Mouse (Mus musculus) brain, embryonic 14.5 days (tissue): Measurements from ENCODE around the gene Pofut2. TPM values are rescaled to one million over a fixed set of nuclear protein-coding genes. Genes with fewer than 3 reads are reported as not detected.

Source experiments
- DNase-seq: peaks from one replicate; pipeline ENCODE4 v3.0.0-alpha.2; 2011; ENCODE audit warnings: low read depth
- CTCF ChIP-seq: fragments of 200-500 bp; IDR thresholded peaks from 2 replicates; pipeline ENCODE4 v1.5.1; 2012; ENCODE audit warnings: inconsistent platforms, mild to moderate bottlenecking, moderate library complexity, borderline replicate concordance; ENCODE audit not compliant: insufficient read depth, insufficient read length; ENCODE audit errors: extremely low read depth
- POLR2A ChIP-seq: fragments of 200-500 bp; IDR thresholded peaks from 2 replicates; pipeline ENCODE4 v1.6.1; 2012; ENCODE audit warnings: mild to moderate bottlenecking, inconsistent platforms, borderline replicate concordance; ENCODE audit not compliant: poor library complexity, insufficient read depth, insufficient read length, severe bottlenecking; ENCODE audit errors: extremely low read depth
- polyA plus RNA-seq: library from polyadenylated mRNA; depleted of rRNA; stranded (reverse); fragments of >200 nt; gene quantifications from 2 replicates; pipeline ENCODE4 v1.2.3, GENCODE M21; 2012; rRNA removed

Pofut2 gene
- polyA plus RNA-seq, 1 experiment = 49.2 TPM

DNA sequence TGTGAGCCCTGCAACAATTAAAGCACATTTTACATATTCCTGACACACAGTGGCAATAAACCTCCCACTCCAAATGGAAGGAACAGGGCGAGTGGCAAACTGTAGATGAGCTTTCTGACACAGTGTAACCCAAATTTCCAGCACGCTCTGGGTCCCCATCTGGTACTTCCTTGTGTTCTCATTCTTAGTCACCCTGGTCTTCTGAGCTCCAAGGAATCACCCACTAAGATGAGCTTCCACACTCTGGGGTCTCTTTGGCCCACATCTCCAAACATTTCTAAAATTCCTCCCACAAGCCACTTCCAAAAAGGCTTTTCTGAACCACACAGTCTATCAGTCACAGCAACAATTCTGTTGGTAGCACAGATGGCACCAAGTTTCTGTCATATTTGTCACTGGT lies 56.7 kb downstream of the Pofut2 start:
- no peak for TF ChIP-seq POLR2A
- TF ChIP-seq CTCF = no peak
- peak; percentile 43 for DNase-seq

Other genes with a start within 250 kb of the Pofut2 start
- 67.3 and 79.2 TPM in 2 replicates for gene Slc19a1, start 227.0 kb upstream of the Pofut2 start, polyA plus RNA-seq
- gene Col18a1, start 92.7 kb upstream of the Pofut2 start, polyA plus RNA-seq = 24.5 and 45.2 TPM in 2 replicates
- gene Adarb1, start 159.1 kb downstream of the Pofut2 start, polyA plus RNA-seq = 18.0 and 22.4 TPM in 2 replicates